Mouse (Mus musculus) heart, adult 2 months (tissue): ENCODE data around the gene Igf2bp2.

Experiments used
- CTCF ChIP-seq: fragments of 200-600 bp; IDR thresholded peaks from 2 replicates; pipeline ENCODE4 v1.8.1; 2022; ENCODE audit warnings: antibody characterized with exemption, mild to moderate bottlenecking, moderate library complexity
- POLR2A ChIP-seq: fragments of 200-500 bp; IDR thresholded peaks from 2 replicates; pipeline ENCODE4 v1.6.1; 2011; ENCODE audit warnings: mild to moderate bottlenecking, low read depth, low read length, control low read depth; ENCODE audit not compliant: insufficient read depth

DNA sequence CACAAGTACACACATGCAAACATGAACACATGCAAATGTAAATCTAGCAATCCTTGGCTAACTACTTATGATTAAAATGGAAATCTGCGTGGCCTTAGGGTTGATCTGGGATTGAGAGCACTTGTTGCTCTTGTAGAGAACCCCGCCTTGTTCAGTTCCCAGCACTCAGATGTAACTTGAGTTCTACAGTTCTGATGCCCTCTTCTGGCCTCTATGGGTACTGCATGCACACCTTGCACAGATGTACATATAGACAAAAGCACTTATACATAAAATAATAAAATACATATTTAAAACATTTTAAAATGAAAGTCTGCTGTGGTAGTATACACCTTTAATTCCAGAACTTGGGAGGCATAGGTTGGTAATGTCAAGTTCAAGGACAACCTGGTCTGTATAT lies 141.0 kb downstream of the Igf2bp2 start:
- TF ChIP-seq POLR2A (no peak), CTCF (peak; percentile 74)
